Mouse (Mus musculus): ENCODE results near the gene Gm9844. TPM values are rescaled to one million over a fixed set of nuclear protein-coding genes. Genes with fewer than 3 reads are reported as not detected.
A peak's percentile ranks its signal among the peaks of the same experiment; 100 is the strongest.
"Not testable (repeated sequence)": the region's sequence is repeated elsewhere in the genome, so short reads cannot be mapped to it uniquely, and the experiment has no call there.

Gm9844 gene
- polyA plus RNA-seq (2015; fragmentation: Nextera tagmentation; extraction: Ambion mirVana), result 10.4 and 15.8 TPM in 2 replicates

GRCm38 (mm10) chr7:24861913-24862312, at the start of gene Gm9844:
TSS of gene Gm9844 (plus strand) at chr7:24862213.
- Histone ChIP-seq H3K4me2 (replicated peaks; ENCODE audit: low read depth) (no peak within 1 kb of the TSS), H3K4me1 (replicated peaks; ENCODE audit: control insufficient read depth, insufficient read depth) (no peaks in the 10 kb centered on the region), H3K27ac (replicated peaks) (no peak within 1 kb of the TSS), H3K9me3 (ENCODE audit: control insufficient read depth, low read length) (no peaks in the 10 kb centered on the region), H3K27me3 (ENCODE audit: control insufficient read depth, insufficient read depth, low read length) (no peaks in the 10 kb centered on the region), H3K9ac (ENCODE audit: low read length) (no peak within 1 kb of the TSS), H3K36me3 (ENCODE audit: control insufficient read depth, insufficient read depth, low read length) (no peaks in the 10 kb centered on the region), H3K4me3 (ENCODE audit: low read depth, low read length) (no peak within 1 kb of the TSS)
- ATAC-seq (ENCODE audit: low FRiP score, low TSS enrichment), result no peak
- WGBS, result 72% methylated on average over 7 of the region's 7 CpGs
- no peak for TF ChIP-seq CTCF (IDR thresholded peaks at IDR 0.05; ENCODE audit: low read depth)
- no peak for TF ChIP-seq EP300 (optimal IDR thresholded peaks at IDR 0.05)
- no peak for DNase-seq (ENCODE audit: low spot score)

- 0% methylated on average over 3 of the region's 3 CpGs for WGBS
- DNase-seq (ENCODE audit: low spot score), result peak; percentile 79
- H3K4me1 ChIP-seq (replicated peaks; ENCODE audit: control insufficient read depth, insufficient read depth), result no peaks in the 10 kb centered on the region
- no peak overlapping the region for H3K4me3 ChIP-seq (ENCODE audit: low read depth, low read length)
- H3K9me3 ChIP-seq (ENCODE audit: control insufficient read depth, low read length), result no peaks in the 10 kb centered on the region
- no peaks in the 10 kb centered on the region for H3K27me3 ChIP-seq (ENCODE audit: control insufficient read depth, insufficient read depth, low read length)
- ATAC-seq (ENCODE audit: low FRiP score, low TSS enrichment), result peak; percentile 67; the same call in 1 of the 2 replicates
- no peak overlapping the region for H3K9ac ChIP-seq (ENCODE audit: low read length)
- no peak overlapping the region for H3K4me2 ChIP-seq (replicated peaks; ENCODE audit: low read depth)
- H3K27ac ChIP-seq (replicated peaks), result no peak overlapping the region
- peak; percentile 89 for TF ChIP-seq CTCF (IDR thresholded peaks at IDR 0.05; ENCODE audit: low read depth)
- TF ChIP-seq EP300 (optimal IDR thresholded peaks at IDR 0.05), result no peak
- H3K36me3 ChIP-seq (ENCODE audit: control insufficient read depth, insufficient read depth, low read length), result no peaks in the 10 kb centered on the region
Measured at GRCm38 (mm10) chr7:24817502-24817901, 44.5 kb upstream of the Gm9844 start.

GRCm38 (mm10) chr7:24824452-24824851, 37.6 kb upstream of the Gm9844 start:
- no peak overlapping the region for H3K27ac ChIP-seq (replicated peaks)
- TF ChIP-seq CTCF (IDR thresholded peaks at IDR 0.05; ENCODE audit: low read depth) (no peak), EP300 (optimal IDR thresholded peaks at IDR 0.05) (no peak)
- WGBS, result 51% methylated on average over 7 of the region's 7 CpGs
- H3K4me2 ChIP-seq (replicated peaks; ENCODE audit: low read depth), result no peak overlapping the region
- H3K4me3 ChIP-seq (ENCODE audit: low read depth, low read length), result no peak overlapping the region
- H3K9me3 ChIP-seq (ENCODE audit: control insufficient read depth, low read length), result no peaks in the 10 kb centered on the region
- no peak overlapping the region for H3K9ac ChIP-seq (ENCODE audit: low read length)
- H3K27me3 ChIP-seq (ENCODE audit: control insufficient read depth, insufficient read depth, low read length), result no peaks in the 10 kb centered on the region
- no peaks in the 10 kb centered on the region for H3K4me1 ChIP-seq (replicated peaks; ENCODE audit: control insufficient read depth, insufficient read depth)
- ATAC-seq (ENCODE audit: low FRiP score, low TSS enrichment) (no peak), DNase-seq (ENCODE audit: low spot score) (no peak)
- no peaks in the 10 kb centered on the region for H3K36me3 ChIP-seq (ENCODE audit: control insufficient read depth, insufficient read depth, low read length)

- H3K27ac ChIP-seq (replicated peaks), result no peak overlapping the region
- no peak for ATAC-seq (ENCODE audit: low FRiP score, low TSS enrichment)
- WGBS, result 91% methylated on average over 4 of the region's 4 CpGs
- H3K4me2 ChIP-seq (replicated peaks; ENCODE audit: low read depth), result no peak overlapping the region
- H3K4me1 ChIP-seq (replicated peaks; ENCODE audit: control insufficient read depth, insufficient read depth), result no peaks in the 10 kb centered on the region
- TF ChIP-seq CTCF (IDR thresholded peaks at IDR 0.05; ENCODE audit: low read depth), result no peak
- no peak for TF ChIP-seq EP300 (optimal IDR thresholded peaks at IDR 0.05)
- no peaks in the 10 kb centered on the region for H3K9me3 ChIP-seq (ENCODE audit: control insufficient read depth, low read length)
- H3K27me3 ChIP-seq (ENCODE audit: control insufficient read depth, insufficient read depth, low read length), result no peaks in the 10 kb centered on the region
- H3K36me3 ChIP-seq (ENCODE audit: control insufficient read depth, insufficient read depth, low read length), result no peaks in the 10 kb centered on the region
- no peak overlapping the region for H3K9ac ChIP-seq (ENCODE audit: low read length)
- H3K4me3 ChIP-seq (ENCODE audit: low read depth, low read length), result no peak overlapping the region
- no peak for DNase-seq (ENCODE audit: low spot score)
Measured at GRCm38 (mm10) chr7:24827181-24827580, 34.8 kb upstream of the Gm9844 start.

GRCm38 (mm10) chr7:24838732-24839409, 23.1 kb upstream of the Gm9844 start:
- not testable (repeated sequence) for H3K4me1 ChIP-seq (replicated peaks; ENCODE audit: control insufficient read depth, insufficient read depth); DNase-seq (ENCODE audit: low spot score); H3K4me3 ChIP-seq (ENCODE audit: low read depth, low read length); H3K27ac ChIP-seq (replicated peaks); H3K4me2 ChIP-seq (replicated peaks; ENCODE audit: low read depth); H3K27me3 ChIP-seq (ENCODE audit: control insufficient read depth, insufficient read depth, low read length); H3K9me3 ChIP-seq (ENCODE audit: control insufficient read depth, low read length); H3K36me3 ChIP-seq (ENCODE audit: control insufficient read depth, insufficient read depth, low read length); H3K9ac ChIP-seq (ENCODE audit: low read length)
- 53% methylated on average over 11 of the region's 13 CpGs for WGBS
- 0 out of 2 replicates have a peak, but pooled peaks have one; percentile 21 for ATAC-seq (ENCODE audit: low FRiP score, low TSS enrichment)

- Histone ChIP-seq H3K9me3 (ENCODE audit: control insufficient read depth, low read length) (no peaks in the 10 kb centered on the region), H3K36me3 (ENCODE audit: control insufficient read depth, insufficient read depth, low read length) (no peaks in the 10 kb centered on the region), H3K27ac (replicated peaks) (no peak overlapping the region), H3K4me1 (replicated peaks; ENCODE audit: control insufficient read depth, insufficient read depth) (no peaks in the 10 kb centered on the region), H3K4me2 (replicated peaks; ENCODE audit: low read depth) (no peak overlapping the region), H3K4me3 (ENCODE audit: low read depth, low read length) (no peak overlapping the region), H3K9ac (ENCODE audit: low read length) (no peak overlapping the region), H3K27me3 (ENCODE audit: control insufficient read depth, insufficient read depth, low read length) (no peaks in the 10 kb centered on the region)
- TF ChIP-seq CTCF (IDR thresholded peaks at IDR 0.05; ENCODE audit: low read depth) (no peak), EP300 (optimal IDR thresholded peaks at IDR 0.05) (no peak)
- no peak for ATAC-seq (ENCODE audit: low FRiP score, low TSS enrichment)
- WGBS, result 75% methylated on average over 8 of the region's 8 CpGs
- no peak for DNase-seq (ENCODE audit: low spot score)
Measured at GRCm38 (mm10) chr7:24839410-24839808, 22.6 kb upstream of the Gm9844 start.

Measured in stomach, postnatal 0 days (tissue).